Mouse (Mus musculus) heart, postnatal 0 days (tissue): ENCODE measurements at regions not wholly inside any gene's neighbourhood (a gene's known extent, or its start where the extent isn't known, plus 50 kb on each side); places are given as distances from the start of the nearest gene placed in this dataset.
A peak's percentile ranks its signal among the peaks of the same experiment; 100 is the strongest.

Experiments used
- CTCF ChIP-seq: IDR thresholded peaks from 2 replicates; pipeline ENCODE4 v1.5.1; 2016; ENCODE audit warnings: antibody characterized with exemption, control low read depth, low read depth
- EP300 ChIP-seq: IDR thresholded peaks from 2 replicates; pipeline ENCODE4 v1.6.1; 2016; ENCODE audit warnings: antibody characterized with exemption, low read depth

DNA sequence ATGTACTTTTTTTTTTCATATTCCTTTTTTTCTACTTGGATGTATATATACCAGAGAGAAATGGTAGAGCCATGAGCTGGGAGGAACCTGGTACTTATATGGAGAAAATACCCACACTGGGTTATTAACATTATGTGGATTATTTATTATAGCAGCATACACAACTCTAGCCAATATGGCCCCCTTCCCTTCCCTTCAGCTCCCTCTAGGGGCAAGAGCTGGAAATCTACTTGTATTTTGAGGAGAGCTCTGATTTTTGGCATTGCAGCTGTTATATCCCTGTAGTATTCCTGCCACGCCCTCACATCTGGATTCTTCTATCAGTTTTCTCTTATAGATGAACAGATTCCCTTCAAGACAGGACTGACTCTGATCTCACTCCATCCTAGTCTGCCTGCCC, 52.0 kb upstream of the Ptprt start:
- TF ChIP-seq EP300 (no peak), CTCF (peak; percentile 22; the same call in 1 of the 2 replicates)
